31 mouse cellular contexts compared by ENCODE assay signal in the genomic region with DNA sequence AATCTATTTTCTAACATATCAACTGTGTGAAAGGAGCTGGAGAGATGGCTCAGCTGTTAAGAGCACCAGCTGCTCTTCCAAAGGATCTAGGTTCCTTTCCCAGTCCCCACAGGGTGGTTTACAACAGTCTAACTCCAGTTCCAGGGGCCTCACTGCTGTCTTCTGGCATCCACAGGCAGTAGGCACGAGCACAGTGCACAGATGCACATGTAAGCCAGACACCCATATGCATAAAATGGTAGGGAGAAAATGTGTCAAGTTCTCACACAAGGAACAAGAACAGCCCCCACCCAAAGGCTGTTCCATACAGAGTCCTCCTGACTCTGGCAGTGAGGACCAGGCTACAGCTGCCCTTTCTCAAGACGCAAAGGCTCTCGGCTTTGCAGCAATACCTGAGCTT.
DNase-seq lines count a peak whose midpoint lies in the region; ATAC-seq lines count a peak whose summit lies in the region.
"Had no signal": no experiment of that assay in that cellular context is flagged by ENCODE, and none has a peak within 500 bp of the region (broad histone marks: within the 10 kb centered on the region; RNA-seq: fewer than 3 reads in every experiment).

No protein-coding gene starts in this region.

- no peaks in the 10 kb centered on the region for H3K9me3 ChIP-seq in heart, embryonic 12.5 days (replicated peaks)
- H3K9me3 ChIP-seq: embryonic facial prominence, embryonic 12.5 days; forebrain, embryonic 10.5 days; heart, embryonic 15.5 days; midbrain, embryonic 13.5 days; stomach, embryonic 15.5 days had no signal

- no peak overlapping the region for H3K9ac ChIP-seq in heart, embryonic 12.5 days
- H3K9ac ChIP-seq: embryonic facial prominence, embryonic 12.5 days; heart, embryonic 15.5 days; liver, embryonic 14.5 days; midbrain, embryonic 13.5 days; stomach, embryonic 15.5 days had no signal

- no peak overlapping the region for H3K27ac ChIP-seq in heart, embryonic 12.5 days (ENCODE audit: poor library complexity, severe bottlenecking)
- H3K27ac ChIP-seq: embryonic facial prominence, embryonic 12.5 days; forebrain, embryonic 10.5 days; heart, embryonic 15.5 days; layer of hippocampus, adult 2 months; liver, embryonic 14.5 days; macrophage; midbrain, embryonic 13.5 days; stomach, embryonic 15.5 days had no signal

- no peaks in the 10 kb centered on the region for H3K4me1 ChIP-seq in heart, embryonic 12.5 days (replicated peaks)
- H3K4me1 ChIP-seq: embryonic facial prominence, embryonic 12.5 days; forebrain, embryonic 10.5 days; heart, embryonic 15.5 days; midbrain, embryonic 13.5 days; stomach, embryonic 15.5 days had no signal

- peak; percentile 79 for DNase-seq in heart, adult 11 months
- DNase-seq in right cerebral cortex, adult 18-20 months: peak; percentile 17
- no peak for DNase-seq in right cerebral cortex, postnatal 14 days
- peak; percentile 7 to 10 for DNase-seq in left cerebral cortex, postnatal 36 days (ENCODE audit: low spot score in 2 of 2)
- DNase-seq in testis, postnatal 10 days (ENCODE audit: low spot score): no peak
- DNase-seq in layer of hippocampus, adult 9-11 months: no peak
- DNase-seq: B cell, adult 2 months; cerebellum, adult 11 months; cerebellum, adult 9-10 months; cerebellum, postnatal 36 days; gastrocnemius, postnatal 10 days; kidney, adult 18-20 months; kidney, postnatal 36 days; layer of hippocampus, postnatal 36 days; liver; lung, adult 2 months; lung, postnatal 10 days; retina, postnatal 1 day; thymus, adult 18-20 months; thymus, postnatal 25 days had no signal

- WGBS in heart, embryonic 12.5 days: 84% methylated on average over 3 of the region's 3 CpGs

- intact Hi-C loops in left cerebral cortex, postnatal 36 days (cut with DNase I): no loop called here

- no peak for ATAC-seq in heart, embryonic 12.5 days (ENCODE audit: insufficient number of reproducible peaks, low FRiP score)
- ATAC-seq: forebrain, embryonic 16.5 days; hindbrain, embryonic 16.5 days; midbrain, embryonic 13.5 days had no signal

- H3K36me3 ChIP-seq in heart, embryonic 12.5 days: peaks cover 63% of the 10 kb centered on the region

- no peak overlapping the region for H3K4me2 ChIP-seq in heart, embryonic 12.5 days
- H3K4me2 ChIP-seq: embryonic facial prominence, embryonic 12.5 days; heart, embryonic 15.5 days; midbrain, embryonic 13.5 days; stomach, embryonic 15.5 days had no signal

- no peaks in the 10 kb centered on the region for H3K27me3 ChIP-seq in heart, embryonic 12.5 days (replicated peaks)
- H3K27me3 ChIP-seq: embryonic facial prominence, embryonic 12.5 days; heart, embryonic 15.5 days; midbrain, embryonic 13.5 days; stomach, embryonic 15.5 days had no signal

- no peak overlapping the region for H3K4me3 ChIP-seq in heart, embryonic 12.5 days
- H3K4me3 ChIP-seq: embryonic facial prominence, embryonic 12.5 days; forebrain, embryonic 10.5 days; heart, embryonic 15.5 days; layer of hippocampus, adult 2 months; midbrain, embryonic 13.5 days; stomach, embryonic 15.5 days had no signal

Comparison
In these comparisons a context has a peak if more than half of its experiments do, and no peak if none do; other contexts are left out.
1. DNase-seq: peak in heart, adult 11 months (single experiment), right cerebral cortex, adult 18-20 months (single experiment) and left cerebral cortex, postnatal 36 days (2 of 2); none in right cerebral cortex, postnatal 14 days (single experiment), testis, postnatal 10 days (single experiment) and layer of hippocampus, adult 9-11 months (single experiment).